Mouse (Mus musculus): ENCODE measurements around the gene Draxin.
A peak's percentile ranks its signal among the peaks of the same experiment; 100 is the strongest.

Draxin gene

DNA sequence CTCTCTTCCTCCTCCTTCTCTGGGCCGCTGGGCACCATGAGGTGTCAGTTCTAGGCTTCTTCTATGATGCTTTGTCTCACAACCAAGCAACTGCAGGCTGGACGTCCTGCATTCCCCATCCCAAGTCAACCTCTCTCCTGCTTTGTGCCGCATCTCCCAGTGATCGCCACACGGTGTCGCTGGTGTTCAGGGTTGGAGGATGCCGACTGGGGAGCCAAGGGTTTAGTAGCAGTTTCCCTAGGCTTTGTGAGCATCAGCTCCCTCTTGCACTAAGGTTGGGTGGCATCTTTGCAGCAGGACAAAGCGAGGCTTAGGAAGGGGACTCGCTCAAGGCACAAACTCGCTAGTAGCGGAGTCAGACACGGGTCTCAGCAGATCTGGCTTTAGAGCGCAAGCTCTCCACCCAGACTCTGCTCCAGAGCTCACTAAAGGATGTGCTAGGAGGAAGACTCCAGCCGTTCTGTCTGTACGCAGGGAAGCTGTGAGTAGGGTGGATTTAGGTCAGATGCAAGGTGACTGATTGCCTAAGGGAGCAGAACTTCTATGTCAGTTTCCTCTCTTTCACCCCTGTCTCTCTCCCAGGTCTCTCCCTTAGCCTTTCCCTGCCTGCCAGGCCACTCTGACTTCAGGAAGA lies 15.6 kb downstream of the Draxin start:
- peak; percentile 66 to 68 for DNase-seq

DNA sequence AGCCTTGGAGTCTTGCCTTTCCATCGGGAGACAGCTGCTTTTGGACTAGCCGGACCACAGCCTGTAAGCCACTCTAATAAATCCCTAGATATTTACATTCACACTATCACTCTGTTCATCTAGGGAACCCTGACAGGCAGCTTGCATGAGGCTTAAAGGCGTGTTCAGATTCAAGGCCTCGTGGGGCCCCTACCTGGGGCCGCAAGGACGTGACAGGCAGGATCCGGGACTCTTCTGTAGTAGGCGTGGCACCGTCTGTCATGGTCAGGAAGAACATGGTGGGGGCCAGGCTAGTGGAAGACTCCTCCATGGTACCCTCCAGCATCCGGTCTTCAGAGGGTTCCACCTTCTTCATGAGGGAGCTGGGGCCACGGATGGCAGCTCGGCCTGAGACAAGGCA lies 18.0 kb downstream of the Draxin start:
- no peak for DNase-seq

DNA sequence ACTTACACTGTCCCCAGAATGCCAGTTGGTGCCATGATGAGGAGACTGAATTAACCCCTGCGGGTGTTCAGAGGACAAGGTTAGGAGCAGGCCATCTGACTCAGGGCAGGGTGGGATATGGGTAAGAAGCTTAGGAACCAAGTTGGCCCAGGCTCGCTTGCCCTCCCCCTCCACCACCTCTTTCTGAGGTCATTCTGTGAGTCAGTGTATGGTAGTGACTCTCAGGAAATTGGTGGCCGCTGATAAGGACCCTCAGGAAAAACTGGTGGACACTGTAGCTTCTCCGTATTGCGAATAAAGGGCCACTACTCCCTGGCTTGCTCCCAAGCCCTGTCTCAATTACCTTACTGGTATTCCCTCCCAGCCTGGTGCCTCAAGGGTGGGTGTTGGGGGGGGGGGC lies 21.3 kb downstream of the Draxin start:
- no peak for DNase-seq

DNA sequence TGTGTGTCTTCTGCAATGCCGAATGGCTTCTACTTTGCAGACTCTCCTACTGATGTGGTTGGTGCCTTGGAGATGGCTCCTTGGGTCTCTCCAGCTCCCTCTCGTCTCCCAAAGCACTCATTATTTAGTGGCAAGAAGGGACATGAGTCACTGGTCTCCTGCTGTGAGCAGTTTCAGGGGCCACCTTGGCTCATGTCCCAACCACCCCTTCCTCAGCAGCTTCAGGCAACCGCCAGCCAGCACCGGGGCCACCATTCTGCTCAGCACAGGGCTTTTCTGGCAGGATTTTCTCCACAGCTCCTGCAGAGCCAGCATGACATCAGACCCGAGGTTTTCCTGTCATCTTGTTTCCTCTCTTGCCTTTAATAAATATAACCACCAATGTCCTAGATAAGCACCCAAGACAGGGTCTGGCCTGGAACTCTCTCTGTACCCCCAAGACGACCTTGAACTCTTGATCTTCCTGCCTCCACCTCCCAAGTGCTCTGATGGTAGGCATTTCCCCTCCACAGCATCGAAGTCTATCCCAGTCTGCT lies 21.9 kb downstream of the Draxin start:
- DNase-seq = no peak

DNA sequence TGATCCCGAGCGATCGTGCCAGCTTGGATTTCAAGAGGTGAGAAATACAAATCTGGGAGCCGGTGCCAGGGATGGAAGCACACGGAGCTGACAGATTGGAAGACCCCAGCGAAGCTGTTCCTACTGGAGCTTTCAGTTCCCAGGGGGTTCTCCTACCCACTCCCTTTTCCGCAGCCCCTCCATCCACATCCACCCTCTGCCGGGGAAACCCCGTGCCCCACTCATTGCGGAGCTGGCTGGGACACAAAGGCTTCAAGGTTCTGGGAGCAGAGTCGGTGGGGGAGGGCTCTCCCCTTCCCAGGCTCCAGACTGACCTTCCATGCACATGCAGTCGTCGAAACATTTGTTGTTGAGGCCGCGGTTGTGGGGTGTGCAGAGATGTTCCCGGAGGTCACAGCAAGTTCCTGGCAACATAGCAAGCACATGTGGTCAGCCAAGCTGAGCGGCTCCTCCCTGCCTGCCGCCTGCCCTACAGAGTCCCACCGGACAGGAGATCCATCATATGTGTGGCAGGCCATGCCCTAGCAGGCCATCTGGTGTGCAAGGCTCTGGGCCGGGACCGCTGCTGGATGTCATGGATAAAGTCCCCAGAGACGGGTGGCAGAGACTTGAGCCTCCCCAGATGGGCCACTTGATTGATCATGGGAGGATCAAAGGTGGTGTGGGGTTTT lies 22.7 kb downstream of the Draxin start:
- no peak for DNase-seq

DNA sequence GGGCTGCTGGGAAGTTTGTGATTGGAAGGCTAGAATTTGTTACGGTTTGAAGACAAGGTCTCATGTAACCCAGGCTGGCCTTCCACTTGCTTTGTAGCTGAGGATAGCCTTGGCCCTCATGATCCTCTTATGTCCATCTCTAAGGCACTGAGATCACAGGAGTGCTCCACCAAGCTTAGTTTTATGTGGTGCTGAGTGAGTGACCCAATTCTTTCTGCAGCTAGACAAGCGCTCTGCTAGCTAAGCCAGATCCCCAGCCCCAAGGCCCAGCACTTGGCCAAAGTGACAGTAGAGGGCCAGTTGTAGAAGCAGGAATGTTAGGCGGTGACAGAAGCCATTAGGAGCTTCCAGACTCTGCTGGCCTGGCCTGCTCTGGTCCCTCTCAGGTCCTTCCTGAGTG lies 26.4 kb downstream of the Draxin start:
- no peak for DNase-seq

DNA sequence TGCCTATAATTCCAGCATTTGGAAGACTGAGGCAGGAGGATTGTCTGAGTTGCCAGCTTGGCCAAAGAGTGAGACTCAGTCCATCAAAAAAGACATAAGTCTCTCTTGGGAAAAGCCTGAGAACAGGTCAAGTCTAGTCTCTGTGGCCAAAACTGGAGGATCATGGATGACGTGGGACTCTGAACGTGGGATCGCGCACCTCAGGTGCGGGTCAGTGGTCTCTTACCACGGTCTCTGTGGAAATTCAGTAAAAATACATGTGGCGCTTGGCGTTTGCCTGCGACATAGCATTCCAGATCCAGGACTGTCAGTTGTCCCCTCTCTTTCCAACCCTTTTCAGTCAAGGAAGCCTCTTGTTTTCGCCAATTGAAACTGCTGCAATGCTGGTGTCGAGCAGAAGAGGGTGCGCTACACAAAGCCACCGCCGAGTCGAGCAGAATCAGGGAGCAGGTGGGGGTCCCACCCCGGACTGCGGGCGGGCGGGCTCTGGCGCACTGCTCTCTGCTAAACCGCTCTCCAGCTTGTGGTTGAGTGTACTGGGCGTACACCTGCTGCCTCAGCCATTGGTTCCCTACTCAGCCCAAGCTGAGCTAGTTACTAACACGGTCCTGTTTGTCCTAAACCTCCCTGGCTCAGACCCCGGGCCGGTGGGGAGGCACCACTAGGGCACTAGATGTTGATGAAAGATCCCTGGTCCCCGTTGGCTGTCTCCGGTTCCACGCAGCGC lies 28.5 kb downstream of the Draxin start:
- peak; percentile 84 for DNase-seq

DNA sequence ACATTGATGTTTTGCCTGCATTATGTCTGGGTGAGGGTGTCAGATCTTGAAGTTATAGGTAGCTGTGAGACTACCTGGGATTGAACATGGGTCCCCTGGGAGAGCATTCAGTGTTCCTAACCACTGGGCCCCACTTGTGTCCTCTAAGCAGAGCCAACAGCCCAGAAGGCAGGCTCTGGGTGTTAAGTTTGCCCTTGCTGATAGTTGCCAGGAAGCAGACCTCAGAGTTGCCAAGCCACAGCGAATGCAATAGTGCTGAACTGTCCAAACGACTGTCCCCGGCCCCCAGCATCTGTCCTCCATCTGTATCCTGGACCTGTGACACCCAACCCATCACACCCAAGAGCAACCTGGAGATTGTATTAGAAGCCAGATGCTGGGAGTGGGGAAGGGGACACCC lies 31.8 kb downstream of the Draxin start:
- no peak for DNase-seq

DNA sequence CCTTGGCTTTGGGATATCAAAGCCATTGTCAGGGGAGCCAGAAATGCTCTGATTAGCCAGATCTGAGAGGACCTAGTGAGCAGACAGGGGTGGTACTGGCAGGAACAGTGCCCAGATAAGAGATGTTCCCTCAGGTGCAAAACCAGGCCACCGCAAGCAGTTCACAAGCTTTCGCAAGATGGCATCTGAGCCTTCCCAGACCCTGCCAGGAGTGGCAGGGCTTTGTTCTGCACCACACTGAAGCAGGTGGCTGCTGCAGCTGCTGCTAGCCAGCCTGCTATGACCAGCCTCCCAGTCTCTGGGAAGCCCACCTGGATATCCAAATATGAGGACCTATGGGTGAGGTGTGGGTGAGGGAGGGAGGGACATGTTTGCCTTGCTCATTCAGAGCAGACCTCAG lies 32.6 kb downstream of the Draxin start:
- peak; percentile 71 to 78 for DNase-seq

DNA sequence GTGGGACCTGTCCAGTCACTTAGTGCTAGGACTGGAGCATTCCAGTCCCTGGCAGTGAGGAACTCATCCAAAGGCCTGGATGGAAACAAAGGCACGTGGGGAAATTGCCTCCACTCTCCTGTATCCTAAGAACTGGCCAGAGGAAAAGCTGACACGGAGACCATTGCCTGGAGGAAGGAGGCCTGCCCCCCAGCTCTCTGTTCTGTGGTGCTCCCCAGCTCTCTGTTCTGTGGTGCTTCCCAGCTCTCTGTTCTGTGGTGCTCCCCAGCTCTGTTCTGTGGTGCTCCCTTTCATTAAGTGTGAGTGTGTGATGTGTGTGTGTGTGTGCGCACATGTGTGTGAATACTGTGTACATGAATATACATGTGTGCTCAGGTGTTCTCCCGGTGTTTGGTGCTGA lies 35.4 kb downstream of the Draxin start:
- DNase-seq = no peak

DNA sequence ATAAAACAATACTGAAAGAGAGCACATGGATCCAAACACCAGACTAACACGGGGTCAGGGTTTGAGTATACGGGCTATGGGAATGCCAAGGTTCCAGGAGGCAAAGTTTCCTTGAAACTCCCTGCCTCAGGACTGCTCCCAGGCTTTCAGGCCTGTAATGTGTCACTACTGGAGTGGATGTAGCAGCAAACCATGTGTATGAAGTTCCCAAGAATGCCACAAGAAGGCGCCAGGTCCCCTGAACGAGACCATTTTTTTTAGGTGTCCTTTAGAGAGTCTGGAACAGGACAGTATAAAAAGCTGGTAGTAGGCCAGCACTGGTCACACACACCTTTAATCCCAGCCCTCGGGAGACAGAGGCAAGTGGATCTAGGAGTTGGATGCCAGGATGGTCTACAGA lies 36.3 kb downstream of the Draxin start:
- DNase-seq = no peak

DNA sequence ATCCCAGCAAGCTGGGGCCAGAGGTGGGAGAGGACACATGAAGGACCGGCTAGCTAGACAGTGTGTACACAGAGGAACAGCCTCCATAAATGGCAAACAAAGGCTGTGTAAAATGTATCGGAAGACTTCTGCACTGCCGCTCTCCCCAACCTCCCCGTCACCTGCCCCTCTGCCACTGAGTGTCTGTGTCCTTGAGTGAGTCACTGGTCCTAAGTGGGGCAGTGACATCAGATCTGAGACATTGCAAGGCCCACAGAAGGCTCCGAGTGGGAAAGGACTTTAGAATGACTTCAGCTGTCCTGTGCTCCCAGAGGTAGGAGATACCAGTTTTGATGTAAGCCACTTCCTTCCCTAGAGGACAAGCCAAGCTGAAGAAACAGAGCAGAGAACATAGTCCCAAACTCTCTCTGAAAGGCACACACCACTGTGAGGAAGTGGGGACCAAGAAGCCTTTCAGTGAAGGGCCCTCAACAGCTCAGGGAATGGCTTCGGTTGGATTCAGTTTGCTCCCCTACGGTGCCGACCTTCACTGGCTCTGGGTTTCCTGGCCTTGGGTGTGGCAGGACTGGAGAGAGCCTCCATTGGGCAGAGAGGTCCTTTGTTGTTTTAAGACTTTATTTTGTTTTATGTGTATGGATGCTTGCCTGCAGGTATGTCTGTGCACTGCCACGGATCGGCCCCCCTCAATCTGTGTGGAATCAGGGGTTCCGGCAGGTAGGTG lies 37.8 kb downstream of the Draxin start:
- no peak for DNase-seq

DNA sequence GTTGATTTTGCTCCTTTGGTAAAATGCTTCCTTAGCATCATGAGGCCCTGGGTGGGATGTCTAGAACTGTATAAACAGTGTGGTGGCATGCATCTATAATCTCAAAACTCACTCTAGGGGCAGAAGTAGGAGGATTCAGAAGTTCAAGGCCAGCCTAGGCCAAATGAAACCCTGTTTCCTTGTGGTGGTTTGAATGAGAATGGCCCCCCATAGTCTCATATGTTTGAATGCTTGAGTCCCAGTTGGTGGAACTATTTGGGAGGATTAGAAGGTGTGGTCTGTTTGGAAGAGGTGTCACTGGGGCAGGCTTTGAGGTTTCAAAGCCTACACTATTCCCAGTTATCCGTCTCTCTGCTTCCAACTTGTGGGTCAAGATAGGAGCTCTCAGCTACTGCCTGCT lies 39.3 kb downstream of the Draxin start:
- DNase-seq = no peak

DNA sequence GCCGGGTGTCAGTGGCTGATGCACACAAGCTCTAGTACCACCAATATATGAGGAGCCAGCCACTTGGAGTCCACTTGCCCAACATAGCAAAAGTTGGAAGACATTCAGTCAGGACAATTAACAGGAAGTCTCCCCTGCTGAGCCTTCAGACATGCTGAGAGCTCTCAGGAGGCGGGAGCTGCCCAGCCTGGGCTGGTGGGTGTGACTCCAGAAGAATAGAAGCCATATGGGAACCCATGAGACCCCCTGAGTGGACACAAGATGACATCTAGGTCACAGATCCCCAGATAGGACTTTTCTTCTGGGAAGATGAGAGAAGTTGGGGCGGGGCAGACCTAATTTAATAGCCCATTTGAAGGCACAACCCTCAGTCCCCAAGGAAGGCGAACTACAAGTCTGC lies 41.3 kb downstream of the Draxin start:
- no peak for DNase-seq

DNA sequence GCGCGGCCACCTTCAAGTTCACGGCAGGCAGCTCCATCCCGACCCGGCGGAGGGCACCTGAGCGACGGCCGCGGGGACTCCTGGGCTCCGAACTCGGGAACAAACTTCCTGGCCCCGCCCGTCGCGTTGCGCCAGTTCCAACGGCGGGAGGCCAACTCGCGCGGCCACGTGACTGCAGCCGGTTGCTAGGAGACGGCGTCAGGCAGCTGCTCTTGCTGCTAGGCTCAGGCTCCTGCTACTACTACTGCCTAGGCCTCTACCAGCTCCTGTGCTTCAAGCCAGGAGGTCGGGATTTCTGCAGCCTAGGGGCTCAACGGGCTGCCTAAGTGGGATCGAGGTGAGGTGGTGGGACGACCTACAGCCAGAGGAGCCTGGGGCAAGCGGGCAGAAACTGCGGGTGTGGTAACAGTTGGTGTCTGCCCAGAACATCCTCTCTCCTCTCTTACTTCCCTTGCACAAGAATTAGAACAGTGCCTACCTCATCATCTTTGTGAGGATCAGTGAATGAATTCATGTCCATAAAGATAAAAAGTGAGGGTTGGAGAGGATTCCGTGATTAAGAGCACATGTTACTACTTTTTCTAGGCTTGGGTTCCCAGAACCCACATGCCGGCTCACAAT lies 42.5 kb downstream of the Draxin start, which contains the start of gene Agtrap:
TSS of gene Agtrap (minus strand) at position 125 of the 621 bp plus-strand sequence.
- peak; percentile 95 to 96 for DNase-seq

DNA sequence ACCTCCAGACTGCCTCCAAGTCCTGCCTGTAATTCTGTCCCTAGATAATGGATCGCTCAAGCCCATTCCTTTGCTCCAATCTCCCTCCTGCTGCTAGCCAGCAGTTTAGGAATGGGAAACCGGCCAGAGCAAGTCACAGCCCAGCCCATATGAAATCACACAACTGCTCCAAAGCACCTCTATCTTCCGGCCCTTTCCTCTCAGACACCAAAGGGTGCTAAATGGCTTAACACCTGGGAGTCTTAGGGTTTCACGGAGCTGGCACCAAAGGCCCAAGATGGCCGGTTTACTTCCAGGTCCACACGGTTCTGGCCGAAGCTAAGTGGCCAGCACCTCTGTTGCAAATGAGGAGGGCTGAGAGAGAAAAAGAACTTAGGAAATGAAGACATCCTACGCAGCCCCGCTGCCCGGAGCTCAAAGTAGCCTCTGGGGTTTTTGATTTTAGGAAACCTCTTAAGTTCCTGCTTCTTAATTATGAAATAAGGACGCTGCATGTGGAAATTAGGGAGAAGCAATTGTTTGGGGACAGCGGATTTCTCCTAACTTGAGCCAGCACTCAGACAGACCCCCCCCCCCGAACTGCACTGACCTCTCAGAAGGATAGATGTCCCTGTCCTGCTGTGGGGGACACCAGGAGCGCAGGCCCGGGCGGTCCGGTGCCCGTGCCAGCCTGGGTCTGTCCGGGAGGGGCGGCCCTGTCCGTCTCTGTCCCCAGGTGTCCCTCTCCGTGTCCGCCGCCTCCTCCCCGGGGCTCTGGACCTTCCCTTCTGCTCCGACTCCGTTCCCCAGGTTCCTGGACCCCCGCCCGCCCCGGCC lies 43.2 kb downstream of the Draxin start:
- no peak for DNase-seq

DNA sequence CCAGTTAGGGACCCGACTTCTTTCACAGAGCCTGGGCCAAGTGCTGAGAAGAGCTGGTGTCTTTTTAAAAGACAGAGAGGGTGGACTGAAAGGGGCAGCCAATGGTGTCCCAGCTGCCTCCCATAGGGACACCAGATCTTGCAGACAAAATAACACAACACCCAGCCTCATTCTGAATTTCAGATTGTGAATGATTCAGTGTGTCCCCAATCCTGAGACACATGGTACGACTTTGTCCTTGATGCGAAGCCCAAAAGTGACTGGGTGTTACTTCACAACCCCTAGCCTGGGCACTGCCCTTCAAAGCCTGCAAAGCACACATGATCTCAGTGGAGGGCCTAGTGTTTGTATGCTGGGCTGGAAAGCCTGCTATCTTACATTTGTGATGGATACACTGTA lies 44.6 kb downstream of the Draxin start:
- no peak for DNase-seq

DNA sequence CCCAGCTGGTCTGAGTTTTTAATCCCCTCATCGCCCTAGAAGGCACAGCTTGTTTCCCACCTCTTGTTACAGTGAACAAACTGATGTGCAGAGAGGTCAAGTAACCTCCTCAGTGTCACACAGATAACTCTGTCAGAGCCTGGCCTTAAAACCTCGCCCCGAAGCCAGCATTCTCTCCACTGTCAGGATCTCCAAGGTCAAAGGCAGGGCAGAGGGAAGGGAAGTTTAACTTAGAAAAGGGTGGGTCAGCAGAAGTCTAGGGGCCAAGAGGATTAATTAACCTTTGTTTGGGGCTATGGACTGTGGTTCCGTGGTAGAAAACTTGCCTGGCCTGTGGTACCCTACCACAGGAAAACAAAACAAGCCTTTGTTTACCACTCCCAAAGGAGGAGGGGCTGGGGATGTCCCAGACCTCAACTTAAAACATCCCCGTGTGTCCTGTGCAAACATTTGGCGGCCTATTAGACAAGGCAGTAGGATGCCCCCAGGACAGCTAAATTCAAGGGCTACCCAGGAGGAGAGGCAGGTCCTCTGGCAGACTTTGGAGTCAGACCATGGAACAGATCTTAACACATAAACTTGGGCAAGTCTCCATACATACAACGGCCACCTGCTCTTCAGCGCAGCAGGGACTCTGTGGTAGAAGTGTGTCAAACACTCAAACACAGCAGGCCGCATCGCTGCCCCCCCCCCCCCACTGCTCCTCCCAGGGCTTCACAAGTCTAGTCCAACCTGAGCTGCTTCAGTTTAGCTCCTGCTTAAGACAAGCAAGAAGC lies 45.2 kb downstream of the Draxin start:
- peak in 1 of 2 experiments; percentile 57 for DNase-seq

DNA sequence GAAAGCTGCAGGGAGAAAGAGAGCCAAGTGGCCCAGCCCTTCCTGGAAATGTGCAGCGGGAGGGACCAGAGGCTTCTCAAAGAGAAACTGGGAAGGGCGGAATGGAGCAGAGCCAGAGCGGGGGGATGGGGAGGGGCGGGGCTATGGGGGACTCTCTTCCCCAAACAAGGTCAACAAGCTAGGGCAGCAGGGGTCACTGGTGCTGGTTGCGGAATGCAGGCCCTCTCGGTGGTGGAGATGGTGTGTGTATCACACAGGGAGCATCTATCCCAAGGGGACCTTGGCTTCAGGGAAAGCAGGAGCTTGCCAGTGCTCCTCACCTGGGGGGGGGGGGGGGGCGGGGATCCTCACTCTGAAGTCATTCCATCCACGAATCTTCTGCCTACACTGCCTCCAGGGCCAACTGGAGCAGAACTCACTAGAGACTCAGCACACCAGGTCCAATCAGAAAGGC lies 46.2 kb downstream of the Draxin start:
- no peak for DNase-seq

DNA sequence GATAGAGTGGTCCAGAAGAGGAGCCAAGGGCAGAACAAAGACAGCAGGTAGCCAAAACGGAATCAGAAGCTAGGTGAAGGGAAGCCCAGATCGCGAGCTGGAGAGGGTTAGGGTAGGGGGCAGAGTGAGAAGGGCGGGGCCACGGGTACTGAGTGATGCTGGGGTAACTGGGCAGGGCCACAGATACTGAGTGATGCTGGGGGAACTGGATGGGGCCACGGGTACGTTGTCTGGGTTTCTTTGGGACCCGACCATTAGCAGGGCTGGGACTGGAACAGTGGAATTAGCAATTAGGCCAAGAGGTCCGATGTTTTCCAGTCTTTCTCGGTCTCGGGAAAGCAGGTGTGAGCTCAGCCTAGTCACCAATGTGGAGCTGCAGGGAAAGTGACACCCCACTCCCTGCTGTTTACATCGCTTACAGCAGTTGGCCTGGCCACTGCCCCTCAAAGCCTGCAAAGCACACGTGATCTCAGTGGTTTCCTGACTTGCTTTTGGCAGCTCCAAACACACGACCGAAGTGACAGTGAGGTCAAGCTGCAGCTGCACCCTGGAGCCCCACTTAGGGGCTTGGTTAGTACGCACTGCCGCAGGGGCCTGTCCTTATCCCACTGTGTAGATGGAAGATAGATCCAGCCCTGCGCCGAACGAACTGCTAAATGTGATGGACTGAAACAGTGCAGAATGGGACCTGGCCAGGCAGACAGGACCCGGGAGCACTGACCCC lies 47.2 kb downstream of the Draxin start:
- DNase-seq = peak; percentile 47 to 70

All from thymus, adult 18-20 months (tissue).